ENCODE assay signal across 8 mouse cellular contexts in genomic region chr1:60862951-60863461, GRCm38 (mm10). TPM values are rescaled to one million over a fixed set of nuclear protein-coding genes. Genes with fewer than 3 reads are reported as not detected.
DNase-seq lines count a peak whose midpoint lies in the region; ATAC-seq and TF ChIP-seq lines count a peak whose summit lies in the region.

No protein-coding gene starts in this region.

- DNase-seq in embryo, embryonic 10 days (ENCODE audit: low spot score), result peak; percentile 31
- DNase-seq in embryo, embryonic 9.5 days (ENCODE audit: extremely low spot score), result no peak
- DNase-seq in embryonic facial prominence, embryonic 10.5 days (ENCODE audit: low spot score), result peak; percentile 30
- DNase-seq in liver, result peak; percentile 26
- no peak for DNase-seq in stomach, postnatal 0 days (ENCODE audit: low spot score)
- no peak for DNase-seq in cerebellum, adult 2 months
- DNase-seq in left cerebral cortex, adult 8-10 months (ENCODE audit: low spot score in 2 of 2), result no peak

- H3K9me3 ChIP-seq in embryonic facial prominence, embryonic 10.5 days, result no peaks in the 10 kb centered on the region
- no peaks in the 10 kb centered on the region for H3K9me3 ChIP-seq in stomach, postnatal 0 days (ENCODE audit: control insufficient read depth, low read length)

- 56% methylated on average over 13 of the region's 13 CpGs for WGBS in embryonic facial prominence, embryonic 10.5 days
- WGBS in stomach, postnatal 0 days, result 35% methylated on average over 13 of the region's 13 CpGs
- 53% methylated on average over 13 of the region's 13 CpGs for WGBS in cerebellum, adult 2 months

- ATAC-seq in hematopoietic stem cell, adult 5-6 weeks (replicated peaks in 1 of 2; ENCODE audit: insufficient read depth in 1 of 2, low FRiP score in 2 of 2, low TSS enrichment in 1 of 2, low read depth in 1 of 2, poor library complexity in 2 of 2, severe bottlenecking in 2 of 2), result peak; percentile 30 to 48; a peak in 3 of 4 replicates
- peak; percentile 59 for ATAC-seq in stomach, postnatal 0 days (ENCODE audit: low FRiP score, low TSS enrichment)

- H3K9ac ChIP-seq in stomach, postnatal 0 days (ENCODE audit: low read length), result no peak overlapping the region

- H3K4me2 ChIP-seq in stomach, postnatal 0 days (replicated peaks; ENCODE audit: low read depth), result no peak overlapping the region

- TF ChIP-seq POLR2A in cerebellum, adult 2 months (IDR thresholded peaks at IDR 0.05; ENCODE audit: borderline replicate concordance, insufficient read depth, low read length), result no peak

- no peak overlapping the region for H3K4me3 ChIP-seq in embryonic facial prominence, embryonic 10.5 days
- no peak overlapping the region for H3K4me3 ChIP-seq in stomach, postnatal 0 days (ENCODE audit: low read depth, low read length)
- H3K4me3 ChIP-seq in cerebellum, adult 2 months (replicated peaks; ENCODE audit: insufficient read depth, low read depth, low read length), result no peak overlapping the region

- H3K4me1 ChIP-seq in embryonic facial prominence, embryonic 10.5 days, result peaks cover 7% of the 10 kb centered on the region
- H3K4me1 ChIP-seq in stomach, postnatal 0 days (replicated peaks; ENCODE audit: control insufficient read depth, insufficient read depth), result no peaks in the 10 kb centered on the region
- no peaks in the 10 kb centered on the region for H3K4me1 ChIP-seq in cerebellum, adult 2 months (ENCODE audit: control insufficient read depth, insufficient read depth, low read length)

- H3K27me3 ChIP-seq in embryonic facial prominence, embryonic 10.5 days (replicated peaks; ENCODE audit: low read depth, poor library complexity, severe bottlenecking), result no peaks in the 10 kb centered on the region
- no peaks in the 10 kb centered on the region for H3K27me3 ChIP-seq in stomach, postnatal 0 days (ENCODE audit: control insufficient read depth, insufficient read depth, low read length)
- no peaks in the 10 kb centered on the region for H3K27me3 ChIP-seq in cerebellum, adult 2 months (ENCODE audit: control insufficient read depth, insufficient read depth, low read length)

- no peak for TF ChIP-seq EP300 in stomach, postnatal 0 days (optimal IDR thresholded peaks at IDR 0.05)

- no peaks in the 10 kb centered on the region for H3K36me3 ChIP-seq in embryonic facial prominence, embryonic 10.5 days (replicated peaks)
- H3K36me3 ChIP-seq in stomach, postnatal 0 days (ENCODE audit: control insufficient read depth, insufficient read depth, low read length), result no peaks in the 10 kb centered on the region

- H3K27ac ChIP-seq in embryonic facial prominence, embryonic 10.5 days (replicated peaks), result peak overlapping the region; percentile 27; the same call in 1 of the 2 replicates
- no peak overlapping the region for H3K27ac ChIP-seq in stomach, postnatal 0 days (replicated peaks)
- no peak overlapping the region for H3K27ac ChIP-seq in cerebellum, adult 2 months (ENCODE audit: insufficient read depth, low read length)

- no peak for TF ChIP-seq CTCF in stomach, postnatal 0 days (IDR thresholded peaks at IDR 0.05; ENCODE audit: low read depth)
- TF ChIP-seq CTCF in cerebellum, adult 2 months (IDR thresholded peaks at IDR 0.05; ENCODE audit: borderline replicate concordance, insufficient read depth, low read depth, low read length), result no peak

RNA-seq across cellular contexts. Expression of gene Ctla4, which starts 23.8 kb away (rescaled TPM):
- not detected in 2 replicates for polyA plus RNA-seq in embryonic facial prominence, embryonic 10.5 days (2016; fragmentation: Nextera tagmentation; extraction: Ambion mirVana)
- 2.6 and 4.9 TPM in 2 replicates for total RNA-seq in hematopoietic stem cell, adult 5-6 weeks (2017)
- polyA plus RNA-seq in stomach, postnatal 0 days (2015; fragmentation: Nextera tagmentation; extraction: Ambion mirVana), result not detected in 2 replicates
- polyA plus RNA-seq in cerebellum, adult 2 months (2012; rRNA removed), result not detected in 2 replicates
- not detected for total RNA-seq in left cerebral cortex, adult 8-10 months (2022)

Comparison
In these comparisons a context has a peak if more than half of its experiments do, and no peak if none do; other contexts are left out.
1. DNase-seq: peak in embryo, embryonic 10 days (single experiment), embryonic facial prominence, embryonic 10.5 days (single experiment) and liver (single experiment); none in embryo, embryonic 9.5 days (single experiment), stomach, postnatal 0 days (single experiment), cerebellum, adult 2 months (0 of 2) and left cerebral cortex, adult 8-10 months (0 of 2).